Mouse (Mus musculus): ENCODE results near the gene Fibp.

Fibp gene

DNA sequence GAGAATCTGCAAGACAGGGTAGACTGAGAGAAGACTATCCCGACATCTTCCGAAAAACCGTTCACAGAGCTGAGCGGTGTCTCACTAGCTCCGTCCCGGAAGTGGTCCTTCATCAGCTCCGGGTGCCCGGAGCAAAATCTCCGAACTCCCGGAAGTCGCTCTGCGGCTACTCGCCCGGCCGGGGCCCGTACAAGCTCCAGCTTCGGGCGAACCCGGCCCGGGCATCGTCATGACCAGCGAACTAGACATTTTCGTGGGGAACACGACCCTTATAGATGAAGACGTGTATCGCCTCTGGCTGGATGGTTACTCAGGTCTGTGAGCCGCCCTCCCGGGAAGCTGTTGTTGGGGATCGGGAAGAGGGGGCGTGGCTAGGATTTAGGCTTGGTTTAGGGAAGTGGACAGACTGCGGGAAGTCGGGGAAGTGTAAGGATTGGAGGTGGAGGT lies at the start of gene Fibp:
Gene Fibp (plus strand): TSS at position 151 of the 447 bp plus-strand sequence.
- peak; percentile 82 for DNase-seq (ENCODE audit: low read depth, low spot score)

DNA sequence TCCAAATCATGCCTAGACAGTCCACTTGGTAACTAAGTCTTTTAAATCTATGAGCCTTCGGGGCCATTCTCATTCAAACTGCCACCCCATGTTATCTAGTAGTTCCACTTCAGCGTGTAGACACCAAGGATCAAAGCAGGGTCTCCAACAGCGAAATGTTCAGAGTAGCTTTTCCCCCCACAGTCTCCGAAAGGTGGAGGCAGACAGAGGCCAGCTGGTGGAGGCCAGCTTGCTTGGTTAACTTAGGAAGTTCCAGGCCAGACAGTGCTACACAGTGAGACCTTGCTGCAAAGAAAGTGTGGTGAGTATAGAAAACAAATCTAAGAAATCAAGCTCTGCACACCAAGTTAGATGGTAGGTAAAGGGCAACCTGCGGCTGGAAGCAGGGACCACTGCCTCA lies 49.8 kb upstream of the Fibp start:
- no peak for DNase-seq (ENCODE audit: low read depth, low spot score)

DNA sequence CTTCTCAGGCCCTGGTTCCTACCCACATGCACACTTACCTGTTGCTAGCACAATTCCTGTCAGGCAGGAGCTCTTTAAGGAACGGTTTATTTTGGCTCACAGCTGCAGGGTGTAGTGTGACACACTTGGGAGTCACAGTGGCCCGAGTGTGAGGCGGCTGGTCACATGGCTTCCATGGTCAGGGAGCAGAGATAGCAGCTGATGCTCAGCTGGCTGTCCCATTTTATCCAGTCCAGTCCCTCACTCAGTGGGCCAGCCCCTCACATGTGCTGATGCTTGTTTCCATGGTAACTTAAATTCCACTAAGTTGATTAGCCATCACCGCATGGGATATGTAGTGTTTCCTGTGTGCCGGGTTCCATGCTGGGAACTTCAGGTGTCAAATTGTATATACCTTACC lies 48.5 kb upstream of the Fibp start:
- no peak for DNase-seq (ENCODE audit: low read depth, low spot score)

DNA sequence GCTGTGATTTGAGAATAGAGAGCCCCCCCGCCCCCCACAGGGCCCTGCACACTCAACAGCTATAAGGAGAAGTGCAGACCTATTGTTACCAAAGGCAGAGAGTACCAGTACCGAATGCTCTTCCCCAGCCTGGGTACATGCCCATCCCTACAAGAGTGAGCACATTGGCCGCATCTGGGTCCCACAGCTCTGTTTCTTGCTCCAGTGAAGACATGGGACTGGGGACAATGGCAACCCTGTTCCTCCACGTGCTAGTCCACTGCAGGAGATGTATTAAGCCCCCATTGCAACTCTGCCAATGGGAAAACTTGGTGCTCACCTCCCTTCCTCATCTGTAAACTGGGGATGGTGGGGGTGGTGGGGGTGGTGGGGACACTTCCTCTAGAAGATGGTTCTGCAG lies 46.6 kb upstream of the Fibp start:
- no peak for DNase-seq (ENCODE audit: low read depth, low spot score)

DNA sequence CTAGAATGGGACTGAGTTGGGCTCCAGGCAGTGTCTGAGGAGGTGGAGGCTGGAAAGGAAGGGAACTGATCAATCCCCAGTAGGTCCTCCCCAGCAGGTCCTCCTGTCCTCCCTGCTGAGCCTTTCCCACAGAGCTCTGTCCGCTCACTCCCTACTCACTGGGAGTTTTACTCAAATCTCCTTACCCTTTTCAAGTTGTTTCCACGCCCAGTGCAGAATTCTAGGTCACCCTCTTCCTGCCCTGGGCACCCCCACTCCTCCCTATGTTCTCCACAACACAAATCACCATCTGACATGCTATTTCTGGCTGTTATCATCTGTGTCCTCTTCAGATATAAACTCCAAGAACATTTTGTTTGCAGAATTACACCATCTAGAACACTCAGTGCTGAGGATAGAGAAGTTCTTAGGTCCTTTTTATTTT lies 45.9 kb upstream of the Fibp start:
- DNase-seq (ENCODE audit: low read depth, low spot score) = no peak

DNA sequence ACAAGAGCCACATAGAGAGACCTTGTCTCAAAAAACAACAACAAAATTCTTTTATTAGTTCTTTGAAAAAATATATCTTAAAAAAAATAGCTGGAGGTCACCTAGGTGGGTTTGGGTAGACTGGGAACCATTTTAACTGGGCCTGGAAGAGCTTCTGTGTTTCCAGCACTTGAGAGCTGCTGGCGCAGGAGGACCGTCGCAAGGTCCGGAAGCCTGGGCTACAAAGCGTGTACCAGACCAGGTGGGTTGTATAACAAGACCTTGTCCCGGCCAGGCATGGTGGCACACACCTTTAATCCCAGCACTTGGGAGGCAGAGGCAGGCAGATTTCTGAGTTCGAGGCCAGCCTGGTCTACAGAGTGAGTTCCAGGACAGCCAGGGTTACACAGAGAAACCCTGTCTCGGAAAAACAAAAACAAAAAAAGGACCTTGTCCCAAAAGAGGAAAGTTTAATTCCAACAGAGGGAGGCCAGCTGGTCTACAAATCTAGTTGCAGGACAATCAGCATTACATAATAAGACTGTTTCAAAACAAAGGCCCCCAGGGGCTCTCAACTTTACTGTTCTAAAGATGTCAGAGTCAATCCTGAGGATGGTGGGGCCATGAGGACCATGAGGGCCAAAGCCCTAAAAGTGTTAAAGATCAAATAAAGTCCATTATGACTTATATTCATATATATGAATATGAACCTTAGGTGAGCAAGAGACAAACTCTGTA lies 41.5 kb upstream of the Fibp start:
- no peak for DNase-seq (ENCODE audit: low read depth, low spot score)

DNA sequence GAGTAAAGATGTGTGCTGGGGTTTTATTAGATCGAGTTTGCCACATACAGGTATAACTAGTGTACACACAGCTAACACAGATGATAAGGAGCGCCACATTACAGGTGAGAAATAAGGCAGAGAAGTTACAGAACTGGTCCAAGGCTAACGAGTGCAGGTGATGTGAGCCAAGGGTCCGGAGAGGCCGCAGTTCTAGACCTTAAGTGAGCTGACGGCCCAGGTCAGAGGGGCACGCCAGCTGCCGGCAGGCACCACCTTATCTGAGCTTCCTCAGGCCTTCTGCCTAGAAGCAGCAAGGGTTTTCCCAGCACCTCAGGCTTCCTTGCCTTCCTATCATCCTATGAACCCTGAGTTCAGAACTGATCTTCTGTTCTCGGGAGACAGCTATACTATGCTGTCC lies 40.8 kb upstream of the Fibp start:
- no peak for DNase-seq (ENCODE audit: low read depth, low spot score)

DNA sequence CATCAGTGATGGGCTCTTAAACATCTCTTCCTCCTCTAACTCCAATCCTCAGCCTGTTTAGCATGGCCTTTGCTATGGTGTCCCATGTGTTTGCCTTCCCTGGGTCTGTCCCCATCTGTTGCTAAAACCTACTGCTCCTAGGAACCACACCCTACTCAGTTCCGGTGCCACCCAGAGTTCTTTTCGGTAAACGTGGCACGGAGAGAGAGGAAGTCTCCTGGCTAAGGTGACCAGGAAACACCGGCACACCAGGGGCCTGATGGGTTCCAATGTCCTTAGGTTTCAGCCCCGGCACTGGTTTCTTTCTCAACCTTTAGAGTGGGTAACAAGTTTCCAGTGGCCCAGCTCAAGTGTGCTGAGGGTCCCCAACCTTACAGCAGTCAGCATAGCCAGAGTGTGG lies 39.8 kb upstream of the Fibp start:
- no peak for DNase-seq (ENCODE audit: low read depth, low spot score)

DNA sequence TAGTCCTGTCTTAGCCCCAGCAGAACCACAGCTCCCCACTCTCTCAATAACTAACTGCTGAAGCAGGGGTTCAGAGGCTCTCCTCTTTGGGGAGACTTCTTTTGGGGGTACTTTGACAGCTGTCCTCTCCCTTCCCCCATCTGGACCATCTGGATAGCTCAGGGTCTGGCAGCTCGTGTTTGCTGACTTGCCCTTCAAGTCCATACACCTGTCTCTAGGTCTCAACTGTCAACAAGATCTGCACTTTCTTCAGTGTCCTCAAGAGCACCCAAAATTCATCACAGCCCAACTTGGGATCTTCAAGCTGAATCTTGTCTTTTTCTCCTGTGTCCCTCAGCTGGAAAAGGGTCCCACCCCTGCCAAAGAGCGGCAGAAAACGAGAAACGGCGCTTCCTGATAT lies 38.6 kb upstream of the Fibp start:
- DNase-seq (ENCODE audit: low read depth, low spot score) = no peak

DNA sequence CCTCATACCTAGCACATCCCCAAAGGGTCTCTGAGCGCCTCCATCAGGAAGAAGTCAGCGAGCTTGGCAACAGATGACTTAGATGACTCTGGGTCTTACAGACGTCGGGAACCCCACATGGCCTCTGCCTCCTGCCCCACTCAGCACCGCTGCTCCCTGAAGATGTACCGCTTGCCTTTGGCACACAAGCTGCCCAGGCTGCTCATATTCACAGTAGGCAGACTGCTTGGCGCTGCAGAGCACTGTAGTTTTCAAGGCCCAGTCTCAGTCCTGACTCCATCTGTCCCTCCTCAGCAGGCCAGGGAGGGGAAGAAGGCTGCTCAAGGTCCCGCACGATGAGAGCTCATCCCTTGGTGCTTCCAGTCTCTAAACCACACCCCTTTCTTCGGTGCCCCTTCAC lies 38.1 kb upstream of the Fibp start:
- DNase-seq (ENCODE audit: low read depth, low spot score) = no peak

DNA sequence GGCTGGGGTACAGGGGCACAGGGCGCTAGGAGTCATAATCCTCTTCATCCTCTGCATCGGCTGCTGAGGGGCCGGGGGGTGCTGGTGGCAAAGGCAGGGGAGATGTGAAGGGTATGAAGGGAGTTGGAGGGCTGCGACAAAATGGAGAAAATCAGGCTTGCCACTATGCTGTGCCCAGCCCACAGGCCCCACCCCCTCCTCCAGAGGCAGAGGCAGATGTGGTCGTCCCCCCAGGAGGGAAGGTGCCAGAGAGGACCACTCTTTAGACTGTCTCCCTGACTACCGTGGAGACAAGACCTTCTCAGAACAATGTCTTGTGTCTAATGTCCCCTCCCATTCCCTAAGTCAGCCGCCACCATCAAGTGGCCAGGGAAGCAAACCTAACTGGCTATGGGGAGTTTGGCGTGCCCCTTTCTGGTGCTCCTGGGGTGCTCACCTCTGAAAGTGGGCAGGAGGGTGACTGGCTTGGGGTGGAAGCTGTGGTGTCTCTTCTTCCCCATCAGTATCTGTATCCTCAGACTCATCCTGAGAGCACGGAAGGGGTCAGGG lies 37.4 kb upstream of the Fibp start:
- DNase-seq (ENCODE audit: low read depth, low spot score) = no peak

DNA sequence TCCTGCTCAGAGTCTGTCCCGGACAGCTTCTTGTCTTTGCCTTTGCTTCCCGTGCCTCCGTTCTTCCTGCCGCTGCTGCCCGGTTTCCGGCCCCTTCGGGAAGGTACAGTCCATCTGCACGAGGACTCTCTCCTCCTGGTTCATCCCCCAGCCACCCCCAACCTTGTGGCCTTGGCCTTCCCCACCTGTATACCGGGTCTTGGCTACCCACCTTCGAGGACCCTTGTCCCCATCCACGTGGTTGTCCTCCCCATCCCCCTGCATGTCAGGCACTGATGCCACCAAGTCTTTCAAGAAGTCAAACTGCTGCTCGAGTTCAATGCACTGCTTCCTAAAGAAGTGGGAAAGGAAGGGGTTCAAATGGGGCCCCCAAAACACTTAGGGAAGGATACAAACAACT lies 36.9 kb upstream of the Fibp start:
- DNase-seq (ENCODE audit: low read depth, low spot score) = no peak

DNA sequence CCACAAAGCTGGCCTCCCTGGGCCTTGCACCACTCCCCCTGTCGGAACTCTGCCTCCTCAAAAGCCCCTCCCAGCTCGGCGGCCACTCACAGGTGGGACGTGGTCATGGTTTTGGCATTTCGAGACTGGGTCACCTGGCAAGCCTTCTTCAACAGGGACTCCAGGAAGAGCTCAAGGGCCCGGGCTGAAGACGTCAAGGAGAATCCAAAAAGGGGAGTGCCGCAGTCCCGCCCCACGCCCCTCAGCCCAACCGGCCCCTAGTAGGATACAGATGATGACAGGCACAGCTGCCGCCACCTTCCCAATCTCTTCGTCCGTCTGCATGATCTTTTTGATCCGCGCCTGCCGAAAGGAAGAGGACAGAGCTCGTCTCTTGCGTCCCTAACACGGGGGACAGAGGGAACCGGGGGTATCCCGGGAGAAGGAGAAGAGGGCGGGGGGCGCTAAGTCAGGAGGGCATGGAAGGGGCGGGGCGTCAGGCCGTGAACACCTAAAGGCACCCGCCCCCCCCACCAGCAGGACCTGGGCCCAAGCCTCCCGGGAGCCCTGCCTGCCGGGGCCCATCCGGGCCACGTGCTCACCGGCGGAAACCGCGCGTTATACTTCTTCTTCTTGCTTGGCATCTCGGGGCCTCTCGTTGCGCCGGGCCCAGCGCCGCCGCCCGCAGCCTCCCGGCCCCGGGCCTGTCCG lies 36.2 kb upstream of the Fibp start:
- DNase-seq (ENCODE audit: low read depth, low spot score) = no peak

DNA sequence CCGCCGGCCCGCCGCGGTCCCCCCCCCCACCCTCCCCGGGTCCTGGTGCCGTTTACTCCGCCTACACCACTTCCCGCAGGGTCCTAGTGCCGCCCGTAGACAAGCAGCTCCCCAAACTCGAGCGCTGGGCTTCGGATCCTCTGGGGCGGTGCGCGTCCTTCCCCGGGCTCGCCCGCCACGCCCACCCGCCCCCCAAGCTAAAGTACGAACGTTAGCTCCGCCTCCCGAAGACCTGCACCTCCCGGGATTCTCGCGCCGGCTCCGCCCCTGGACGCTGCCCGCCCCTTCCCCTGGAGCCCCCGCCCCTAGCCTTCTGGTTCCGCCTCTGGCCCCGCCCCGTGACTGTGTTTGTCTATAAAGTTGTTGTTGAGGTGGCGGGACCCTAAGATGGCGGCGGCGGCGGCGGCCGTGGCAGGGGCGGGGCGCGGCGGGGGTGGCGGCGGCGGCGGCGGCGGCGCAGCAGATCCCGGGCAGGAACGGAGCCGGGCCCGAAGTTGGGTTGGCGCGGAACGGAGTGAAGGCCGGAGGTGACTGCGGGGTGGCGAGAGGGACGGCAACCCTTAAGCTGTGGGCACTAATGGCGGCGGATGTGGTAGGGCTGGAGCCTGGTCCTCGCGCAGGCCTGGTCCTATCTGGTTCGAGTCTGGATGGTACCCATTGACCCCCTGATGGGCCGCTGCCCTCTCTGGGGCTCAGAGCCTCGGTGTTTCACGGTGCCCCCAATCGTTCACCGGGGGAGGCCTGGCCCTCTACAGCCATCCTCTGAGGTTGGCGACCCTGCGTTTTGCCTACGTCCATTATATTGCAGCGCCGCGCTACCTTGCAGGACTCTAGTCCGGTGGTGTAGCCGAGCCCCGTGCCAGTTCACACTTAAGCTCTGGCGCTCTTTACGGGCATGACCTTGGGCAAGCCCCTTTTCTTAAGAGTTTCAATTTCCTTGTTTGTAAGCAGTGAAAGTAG lies 35.4 kb upstream of the Fibp start, which contains the start of the genes Drap1 and AI837181:
Gene Drap1 (minus strand): TSS at position 198 of the 960 bp plus-strand sequence.
Gene AI837181 (plus strand): TSS at position 363 of the 960 bp plus-strand sequence.
- DNase-seq (ENCODE audit: low read depth, low spot score) = peak; percentile 95

DNA sequence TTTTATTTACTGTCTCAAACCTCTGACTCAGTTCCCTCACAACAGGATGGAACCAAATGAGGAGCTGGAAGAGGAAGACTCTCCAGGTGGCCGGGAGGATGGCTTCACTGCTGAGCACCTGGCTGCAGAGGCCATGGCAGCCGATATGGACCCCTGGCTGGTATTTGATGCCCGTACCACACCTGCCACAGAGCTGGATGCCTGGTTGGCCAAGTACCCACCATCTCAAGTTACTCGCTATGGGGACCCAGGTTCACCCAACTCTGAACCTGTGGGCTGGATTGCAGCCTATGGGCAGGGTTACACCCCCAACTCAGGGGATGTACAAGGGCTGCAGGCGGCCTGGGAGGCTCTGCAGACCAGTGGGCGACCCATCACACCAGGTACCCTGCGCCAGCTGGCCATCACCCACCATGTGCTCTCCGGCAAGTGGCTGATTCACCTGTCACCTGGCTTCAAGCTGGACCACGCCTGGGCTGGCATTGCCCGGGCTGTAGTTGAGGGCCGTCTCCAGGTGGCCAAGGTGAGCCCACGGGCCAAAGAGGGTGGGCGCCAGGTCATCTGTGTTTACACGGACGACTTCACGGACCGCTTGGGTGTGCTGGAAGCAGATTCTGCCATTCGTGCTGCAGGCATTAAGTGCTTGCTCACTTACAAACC lies 34.4 kb upstream of the Fibp start:
- DNase-seq (ENCODE audit: low read depth, low spot score) = no peak

DNA sequence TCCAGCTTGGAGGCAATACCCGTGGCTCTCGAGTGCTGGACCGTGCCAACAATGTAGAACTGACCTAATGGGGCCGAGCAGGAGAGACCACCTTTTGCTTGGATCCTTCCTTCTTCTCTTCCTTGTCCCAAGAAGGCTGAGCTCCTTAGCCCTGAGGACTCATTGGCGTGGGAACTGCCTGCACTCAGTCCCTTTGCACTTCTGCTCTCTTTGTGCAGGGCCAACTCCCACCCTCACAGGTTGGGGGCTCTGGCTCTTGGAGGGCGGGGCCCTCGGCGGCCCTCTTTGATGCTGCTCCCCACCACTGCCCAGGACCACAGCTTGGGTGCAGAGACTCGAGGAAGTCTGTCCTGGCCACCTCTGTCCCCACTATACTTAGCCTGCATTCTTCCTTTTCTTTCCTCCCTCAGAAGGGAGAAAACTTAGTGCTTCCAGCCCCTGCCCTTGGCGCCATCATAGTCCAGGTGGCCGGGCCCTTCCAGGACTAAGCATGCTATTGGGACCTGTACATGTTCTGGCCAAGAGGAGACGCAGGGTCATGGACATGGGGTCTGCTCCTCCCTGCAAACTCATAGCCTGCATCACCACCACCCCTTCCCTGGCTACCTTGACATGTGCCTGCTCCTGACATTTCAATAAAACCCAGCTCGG lies 33.6 kb upstream of the Fibp start:
- no peak for DNase-seq (ENCODE audit: low read depth, low spot score)

DNA sequence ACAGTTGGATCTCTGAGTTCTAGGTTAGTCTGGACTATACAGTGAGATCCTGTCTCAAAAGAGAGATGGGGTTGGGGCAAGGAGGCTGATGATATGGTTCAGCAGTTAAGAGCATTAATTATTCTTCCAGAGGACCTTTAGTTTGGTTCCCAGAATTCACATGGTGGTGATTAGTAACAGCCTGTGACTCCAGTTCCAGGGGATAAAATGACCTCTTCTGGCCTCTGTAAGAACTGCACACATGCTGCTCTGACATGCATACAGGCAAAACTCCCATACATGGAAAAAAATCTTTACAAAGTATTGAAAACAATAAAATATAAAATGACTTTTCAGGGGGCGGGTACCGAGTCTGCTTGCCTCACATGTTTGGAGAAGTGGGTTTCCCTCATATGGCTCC lies 32.3 kb upstream of the Fibp start:
- peak; percentile 44 for DNase-seq (ENCODE audit: low read depth, low spot score)

DNA sequence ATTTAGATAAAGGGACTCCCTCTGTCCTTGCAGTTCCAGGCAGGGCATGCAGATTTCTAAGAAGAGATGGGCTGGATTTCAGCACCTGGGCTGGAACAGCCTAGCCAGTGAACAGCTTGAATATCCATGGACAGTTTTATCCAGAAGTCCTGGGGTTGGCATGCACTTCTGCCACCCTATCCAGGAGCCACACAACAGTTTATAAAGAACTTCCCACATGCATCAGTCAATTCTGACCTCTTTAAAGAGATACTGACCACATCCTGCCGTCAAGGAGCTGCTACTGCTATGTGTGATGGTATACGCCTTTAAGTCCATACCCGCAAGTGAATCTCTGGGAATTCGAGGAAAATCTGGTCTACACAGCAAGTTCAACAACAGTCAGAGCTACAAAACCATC lies 31.2 kb upstream of the Fibp start:
- DNase-seq (ENCODE audit: low read depth, low spot score) = no peak

DNA sequence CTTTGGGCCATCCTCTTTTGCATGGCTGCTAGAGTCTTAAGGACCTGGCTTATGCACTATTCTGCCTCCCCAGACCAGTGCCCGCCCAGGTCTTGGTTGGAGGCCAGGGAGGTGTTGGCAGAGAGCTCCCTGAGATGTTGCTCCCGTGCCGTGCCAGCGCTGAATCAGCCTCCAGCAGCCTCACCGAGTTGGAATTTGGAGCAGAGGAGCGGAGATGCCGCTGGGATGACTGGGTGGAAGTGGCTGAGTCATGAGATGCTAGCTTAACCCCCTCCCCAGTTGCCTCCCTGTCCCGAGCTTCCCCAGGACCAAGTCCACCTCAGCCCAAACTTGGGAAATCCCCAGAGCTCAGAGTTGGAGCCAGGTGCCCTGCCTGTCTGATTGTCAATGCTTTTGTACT lies 30.6 kb upstream of the Fibp start:
- DNase-seq (ENCODE audit: low read depth, low spot score) = no peak

DNA sequence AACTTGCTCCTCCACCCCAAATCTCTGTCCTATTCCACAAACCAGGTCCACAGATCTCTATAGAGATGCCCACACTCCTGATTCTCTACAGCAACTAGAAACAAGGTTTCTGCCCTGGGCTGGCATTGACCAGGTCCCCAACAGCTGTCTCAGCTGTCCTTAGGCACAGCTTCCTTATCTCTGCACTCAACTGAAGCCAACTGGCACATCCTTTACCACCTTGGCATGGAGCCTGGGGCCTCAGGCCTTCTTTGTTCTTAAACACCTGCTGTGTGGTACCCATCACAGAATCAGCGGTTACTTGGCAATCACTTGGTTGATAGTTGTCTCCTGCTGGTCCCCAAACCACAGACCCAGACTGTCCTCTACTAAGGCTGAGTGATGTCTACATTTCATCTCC lies 30.0 kb upstream of the Fibp start:
- DNase-seq (ENCODE audit: low read depth, low spot score) = no peak

All from retina, postnatal 7 days (tissue).